In the genomic region with DNA sequence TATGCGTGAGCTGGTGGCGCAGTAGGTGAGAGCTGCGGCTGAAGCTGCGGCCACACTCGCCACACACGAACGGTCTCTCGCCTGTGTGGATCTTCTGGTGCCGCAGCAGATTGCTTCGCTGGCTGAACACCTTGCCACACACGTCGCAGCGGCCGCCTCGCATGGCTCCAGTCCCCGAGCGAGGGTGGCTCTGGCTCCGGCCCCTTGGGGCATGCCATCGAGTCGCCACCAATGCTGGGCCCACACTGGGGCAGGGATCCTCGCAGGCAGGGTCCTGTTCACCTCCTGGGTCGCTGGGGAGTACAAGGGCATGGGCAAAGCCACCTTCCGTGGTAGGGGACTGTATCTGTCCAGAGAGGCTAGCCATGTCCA, we compare ENCODE assay signal across 8 mouse cellular contexts. TPM values are rescaled to one million over a fixed set of nuclear protein-coding genes. Genes with fewer than 3 reads are reported as not detected.
DNase-seq lines count a peak whose midpoint lies in the region; ATAC-seq lines count a peak whose summit lies in the region.

No protein-coding gene starts in this region.

- peak overlapping the region; percentile 55 for H3K9ac ChIP-seq in intestine, embryonic 15.5 days
- H3K9ac ChIP-seq in neural tube, embryonic 12.5 days = peak overlapping the region; percentile 59

- WGBS in forebrain, embryonic 10.5 days = 3% methylated on average over 23 of the region's 23 CpGs
- WGBS in intestine, embryonic 15.5 days = 5% methylated on average over 23 of the region's 23 CpGs
- WGBS in neural tube, embryonic 12.5 days = 3% methylated on average over 23 of the region's 23 CpGs

- intact Hi-C loops in left cerebral cortex, postnatal 4 days (cut with DNase I) = no loop called here
- intact Hi-C loops in left cerebral cortex, postnatal 14 days (cut with DNase I) = loop anchor here (10.0 kb wide), 1 partner anchor 129 kb away; no protein-coding TSS in a partner anchor

- 0 out of 2 replicates have a peak, but pooled peaks have one; percentile 11 for ATAC-seq in intestine, embryonic 15.5 days
- ATAC-seq in neural tube, embryonic 12.5 days (ENCODE audit: low FRiP score, low read depth) = peak; percentile 37

- H3K36me3 ChIP-seq in forebrain, embryonic 10.5 days (replicated peaks) = 0 out of 2 replicates have a peak, but pooled peaks cover 3% of the 10 kb centered on the region
- no peaks in the 10 kb centered on the region for H3K36me3 ChIP-seq in intestine, embryonic 15.5 days
- H3K36me3 ChIP-seq in neural tube, embryonic 12.5 days = no peaks in the 10 kb centered on the region

- H3K9me3 ChIP-seq in forebrain, embryonic 10.5 days = peaks cover 15% of the 10 kb centered on the region
- H3K9me3 ChIP-seq in intestine, embryonic 15.5 days = no peaks in the 10 kb centered on the region
- no peaks in the 10 kb centered on the region for H3K9me3 ChIP-seq in neural tube, embryonic 12.5 days

- H3K27ac ChIP-seq in forebrain, embryonic 10.5 days = peak overlapping the region; percentile 76; the same call in 1 of the 2 replicates
- H3K27ac ChIP-seq in intestine, embryonic 15.5 days = no peak overlapping the region
- H3K27ac ChIP-seq in neural tube, embryonic 12.5 days = no peak overlapping the region

- peaks cover 19% of the 10 kb centered on the region for H3K4me1 ChIP-seq in forebrain, embryonic 10.5 days
- peaks cover 12% of the 10 kb centered on the region for H3K4me1 ChIP-seq in intestine, embryonic 15.5 days (replicated peaks)
- peaks cover 16% of the 10 kb centered on the region for H3K4me1 ChIP-seq in neural tube, embryonic 12.5 days

- peaks cover 53% of the 10 kb centered on the region for H3K27me3 ChIP-seq in forebrain, embryonic 10.5 days (ENCODE audit: poor library complexity, severe bottlenecking)
- H3K27me3 ChIP-seq in intestine, embryonic 15.5 days (replicated peaks) = peaks cover 33% of the 10 kb centered on the region
- H3K27me3 ChIP-seq in neural tube, embryonic 12.5 days (replicated peaks) = peaks cover 46% of the 10 kb centered on the region

- peak; percentile 32 for DNase-seq in left cerebral cortex, postnatal 4 days
- no peak for DNase-seq in left cerebral cortex, postnatal 14 days (ENCODE audit: low spot score in 2 of 2)
- no peak for DNase-seq in forebrain, embryonic 10.5 days (ENCODE audit: extremely low spot score, low spot score)
- no peak for DNase-seq in frontal cortex, adult 2 months (ENCODE audit: extremely low spot score in 1 of 2, low spot score in 1 of 2)
- DNase-seq in B cell, adult 2 months = no peak
- DNase-seq in gastrocnemius, postnatal 4 days (ENCODE audit: low spot score in 2 of 2) = no peak

- peak overlapping the region; percentile 63 for H3K4me3 ChIP-seq in forebrain, embryonic 10.5 days
- H3K4me3 ChIP-seq in intestine, embryonic 15.5 days (replicated peaks) = peak overlapping the region; percentile 50
- H3K4me3 ChIP-seq in neural tube, embryonic 12.5 days = peak overlapping the region; percentile 33

- H3K4me2 ChIP-seq in intestine, embryonic 15.5 days (replicated peaks) = peak overlapping the region; percentile 99
- H3K4me2 ChIP-seq in neural tube, embryonic 12.5 days (replicated peaks) = peak overlapping the region; percentile 77

RNA-seq across cellular contexts. Expression of a gene that starts 6.2 kb away (rescaled TPM):
- total RNA-seq in left cerebral cortex, postnatal 4 days (2021) = 100 to 1,000 TPM; 198 to 213 TPM
- total RNA-seq in left cerebral cortex, postnatal 14 days (2021) = 100 to 1,000 TPM; 207 to 218 TPM
- 82.9 and 88.7 TPM in 2 replicates for polyA plus RNA-seq in forebrain, embryonic 10.5 days (2016; fragmentation: Nextera tagmentation; extraction: Ambion mirVana)
- polyA plus RNA-seq in intestine, embryonic 15.5 days (2015; fragmentation: Nextera tagmentation; extraction: Ambion mirVana) = 109 and 118 TPM in 2 replicates
- 206 and 215 TPM in 2 replicates for polyA plus RNA-seq in neural tube, embryonic 12.5 days (2016; fragmentation: Nextera tagmentation; extraction: Ambion mirVana)
- polyA plus RNA-seq in frontal cortex, adult 2 months (2012; rRNA removed) = 362 and 411 TPM in 2 replicates
- 100 to 1,000 TPM; 163 to 175 TPM for total RNA-seq in gastrocnemius, postnatal 4 days (2021)

RNA-seq across cellular contexts. Expression of a gene that starts 9.6 kb away (rescaled TPM):
- total RNA-seq in left cerebral cortex, postnatal 4 days (2021) = 100 to 1,000 TPM; 120 to 122 TPM
- total RNA-seq in left cerebral cortex, postnatal 14 days (2021) = 100 to 1,000 TPM; 123 to 135 TPM
- 97.3 and 102 TPM in 2 replicates for polyA plus RNA-seq in forebrain, embryonic 10.5 days (2016; fragmentation: Nextera tagmentation; extraction: Ambion mirVana)
- 162 and 177 TPM in 2 replicates for polyA plus RNA-seq in intestine, embryonic 15.5 days (2015; fragmentation: Nextera tagmentation; extraction: Ambion mirVana)
- 150 and 151 TPM in 2 replicates for polyA plus RNA-seq in neural tube, embryonic 12.5 days (2016; fragmentation: Nextera tagmentation; extraction: Ambion mirVana)
- 239 and 244 TPM in 2 replicates for polyA plus RNA-seq in frontal cortex, adult 2 months (2012; rRNA removed)
- 100 to 1,000 TPM; 135 to 143 TPM for total RNA-seq in gastrocnemius, postnatal 4 days (2021)

RNA-seq across cellular contexts. Expression of a gene that starts 10.3 kb away (rescaled TPM):
- 10 to 100 TPM; 13.7 to 17.3 TPM for total RNA-seq in left cerebral cortex, postnatal 4 days (2021)
- 10 to 100 TPM; 15.5 to 16.7 TPM for total RNA-seq in left cerebral cortex, postnatal 14 days (2021)
- polyA plus RNA-seq in forebrain, embryonic 10.5 days (2016; fragmentation: Nextera tagmentation; extraction: Ambion mirVana) = 3.9 and 4.3 TPM in 2 replicates
- polyA plus RNA-seq in intestine, embryonic 15.5 days (2015; fragmentation: Nextera tagmentation; extraction: Ambion mirVana) = 2.1 and 2.5 TPM in 2 replicates
- polyA plus RNA-seq in neural tube, embryonic 12.5 days (2016; fragmentation: Nextera tagmentation; extraction: Ambion mirVana) = 4.8 and 4.9 TPM in 2 replicates
- polyA plus RNA-seq in frontal cortex, adult 2 months (2012; rRNA removed) = 15.4 and 16.7 TPM in 2 replicates
- total RNA-seq in gastrocnemius, postnatal 4 days (2021) = 1 to 10 TPM; 1.6 to 1.8 TPM

RNA-seq across cellular contexts. Expression of a gene that starts 34.4 kb away (rescaled TPM):
- 10 to 100 TPM; 35.1 to 36.6 TPM for total RNA-seq in left cerebral cortex, postnatal 4 days (2021)
- 10 to 100 TPM; 33.3 to 35.6 TPM for total RNA-seq in left cerebral cortex, postnatal 14 days (2021)
- 29.7 and 30.7 TPM in 2 replicates for polyA plus RNA-seq in forebrain, embryonic 10.5 days (2016; fragmentation: Nextera tagmentation; extraction: Ambion mirVana)
- polyA plus RNA-seq in intestine, embryonic 15.5 days (2015; fragmentation: Nextera tagmentation; extraction: Ambion mirVana) = 20.7 and 21.2 TPM in 2 replicates
- polyA plus RNA-seq in neural tube, embryonic 12.5 days (2016; fragmentation: Nextera tagmentation; extraction: Ambion mirVana) = 31.8 and 39.9 TPM in 2 replicates
- 34.3 and 36.8 TPM in 2 replicates for polyA plus RNA-seq in frontal cortex, adult 2 months (2012; rRNA removed)
- total RNA-seq in gastrocnemius, postnatal 4 days (2021) = 10 to 100 TPM; 10.4 to 13.5 TPM

RNA-seq across cellular contexts. Expression of a gene that starts 45.3 kb away (rescaled TPM):
- 100 to 1,000 TPM; 412 to 415 TPM for total RNA-seq in left cerebral cortex, postnatal 4 days (2021)
- total RNA-seq in left cerebral cortex, postnatal 14 days (2021) = 100 to 1,000 TPM; 218 to 223 TPM
- 415 and 417 TPM in 2 replicates for polyA plus RNA-seq in forebrain, embryonic 10.5 days (2016; fragmentation: Nextera tagmentation; extraction: Ambion mirVana)
- polyA plus RNA-seq in intestine, embryonic 15.5 days (2015; fragmentation: Nextera tagmentation; extraction: Ambion mirVana) = 218 and 244 TPM in 2 replicates
- 382 and 393 TPM in 2 replicates for polyA plus RNA-seq in neural tube, embryonic 12.5 days (2016; fragmentation: Nextera tagmentation; extraction: Ambion mirVana)
- 234 and 279 TPM in 2 replicates for polyA plus RNA-seq in frontal cortex, adult 2 months (2012; rRNA removed)
- total RNA-seq in gastrocnemius, postnatal 4 days (2021) = 100 to 1,000 TPM; 232 to 252 TPM
